Mouse (Mus musculus) gastrocnemius, adult 2 months (tissue): Measurements from ENCODE around the gene St6gal1. TPM values are rescaled to one million over a fixed set of nuclear protein-coding genes. Genes with fewer than 3 reads are reported as not detected.
A peak's percentile ranks its signal among the peaks of the same experiment; 100 is the strongest.

Experiments used
- DNase-seq: peaks from one replicate; pipeline ENCODE4 v3.0.0; 2022
- H3K27ac ChIP-seq: fragments of 200-600 bp; 2 replicates; pipeline ENCODE4 v1.8.1; 2022; ENCODE audit warnings: mild to moderate bottlenecking
- H3K4me3 ChIP-seq: fragments of 200-600 bp; 2 replicates; pipeline ENCODE4 v1.8.1; 2022; ENCODE audit warnings: mild to moderate bottlenecking, moderate library complexity
- CTCF ChIP-seq: fragments of 200-600 bp; IDR thresholded peaks from 2 replicates; pipeline ENCODE4 v1.8.1; 2022; ENCODE audit warnings: antibody characterized with exemption, mild to moderate bottlenecking, moderate library complexity
- intact Hi-C: fragments of 180-260 bp; cut with DNase I; formaldehyde crosslinking; loops from one replicate; pipeline ENCODE4 v1.15.1; 2025
- total RNA-seq, 2 experiments: library from RNA; stranded (reverse); gene quantifications; 2 replicates each; pipeline ENCODE4 v1.2.3; 2021

The St6gal1 gene
- total RNA-seq, 2 experiments from 2014 or later = 2.6 to 3.5 TPM

- intact Hi-C loops = loop anchor here (5.0 kb wide), 1 partner anchor 46 kb away; no protein-coding TSS in a partner anchor
- DNase-seq = peak; percentile 55
- Histone ChIP-seq H3K4me3 (peak overlapping the region; percentile 91), H3K27ac (peak overlapping the region; percentile 87)
- TF ChIP-seq CTCF = peak; percentile 27
Observed at GRCm38 (mm10) chr16:23225821-23226600, 1.5 kb downstream of the St6gal1 start.

DNA sequence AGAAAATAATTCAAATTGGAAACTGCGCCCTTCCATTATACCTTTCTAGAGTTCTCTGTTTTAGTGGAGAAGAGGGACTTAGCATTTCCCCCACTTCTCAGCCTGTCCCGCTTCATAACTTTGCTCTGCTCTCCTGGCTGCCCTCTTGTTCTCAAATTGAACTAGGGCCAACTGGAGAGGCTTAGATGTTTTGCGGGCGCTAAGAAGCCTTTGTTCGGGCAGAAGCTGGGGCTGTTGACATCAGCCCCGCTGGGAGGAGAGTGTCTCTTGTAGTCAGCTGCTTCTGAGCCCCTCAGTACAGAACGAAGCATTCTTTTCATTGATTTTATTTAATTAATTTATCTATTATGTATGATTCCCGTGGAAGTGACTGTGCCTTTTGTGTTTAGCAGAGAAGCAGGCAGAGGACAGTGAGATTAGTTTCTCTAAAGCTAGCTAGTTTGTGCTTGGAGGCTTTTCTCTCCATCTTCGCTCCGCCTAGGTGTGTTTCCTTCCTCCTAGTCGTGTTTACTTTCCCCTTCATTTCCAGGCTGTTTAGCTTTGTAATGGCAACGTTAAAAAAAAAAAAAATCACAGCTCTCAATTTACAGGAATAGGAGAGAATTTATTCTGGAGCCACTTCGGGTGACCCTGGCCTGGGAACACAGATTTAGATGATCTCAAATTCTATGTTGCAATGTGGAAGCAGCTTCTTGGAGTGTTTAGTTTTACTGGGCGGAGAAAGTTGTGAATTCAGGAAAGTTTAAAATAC lies 2.2 kb downstream of the St6gal1 start:
- Histone ChIP-seq H3K27ac (peak overlapping the region; percentile 87), H3K4me3 (peak overlapping the region; percentile 91)
- intact Hi-C loops = loop anchor here (5.0 kb wide), 1 partner anchor 46 kb away; no protein-coding TSS in a partner anchor
- no peak for TF ChIP-seq CTCF
- DNase-seq = peak; percentile 30

GRCm38 (mm10) chr16:23227851-23228250 lies 3.3 kb downstream of the St6gal1 start:
- no peak for DNase-seq
- intact Hi-C loops = loop anchor here (5.0 kb wide), 1 partner anchor 44 kb away; no protein-coding TSS in a partner anchor
- Histone ChIP-seq H3K27ac (peak overlapping the region; percentile 24; the same call in 1 of the 2 replicates), H3K4me3 (peak overlapping the region; percentile 2)
- TF ChIP-seq CTCF = no peak

DNA sequence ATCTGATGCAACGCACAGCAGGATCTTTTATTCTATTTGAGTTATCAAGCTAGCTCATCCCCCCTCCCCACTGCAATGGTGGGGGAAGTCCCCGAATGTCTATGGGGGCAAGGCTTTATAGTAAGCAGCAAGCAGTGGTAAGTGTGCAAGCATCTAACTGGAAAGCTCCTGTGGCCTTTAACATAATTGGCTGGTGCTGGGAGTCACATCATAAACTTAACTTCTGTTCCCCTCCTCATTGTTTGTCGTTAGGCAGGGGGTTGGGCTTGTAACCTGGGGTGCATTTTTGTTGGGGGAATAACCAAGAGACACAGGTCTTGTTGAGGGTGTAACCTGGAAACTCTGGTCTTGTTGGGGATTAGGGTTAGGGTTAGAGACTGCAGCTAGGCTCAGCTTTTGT lies 3.9 kb downstream of the St6gal1 start:
- Histone ChIP-seq H3K4me3 (no peak overlapping the region), H3K27ac (peak overlapping the region; percentile 24; the same call in 1 of the 2 replicates)
- intact Hi-C loops = loop anchor here (5.0 kb wide), 1 partner anchor 44 kb away; no protein-coding TSS in a partner anchor
- no peak for TF ChIP-seq CTCF
- no peak for DNase-seq

GRCm38 (mm10) chr16:23229945-23230344 lies 5.4 kb downstream of the St6gal1 start:
- no peak overlapping the region for H3K4me3 ChIP-seq
- no peak for TF ChIP-seq CTCF
- no peak for DNase-seq
- intact Hi-C loops = loop anchor here (5.0 kb wide), 1 partner anchor 42 kb away; no protein-coding TSS in a partner anchor
- H3K27ac ChIP-seq = no peak overlapping the region

GRCm38 (mm10) chr16:23231168-23231567 lies 6.6 kb downstream of the St6gal1 start:
- Histone ChIP-seq H3K27ac (0 out of 2 replicates have a peak overlapping the region, but pooled peaks have one; percentile 48), H3K4me3 (no peak overlapping the region)
- intact Hi-C loops = no loop called here
- TF ChIP-seq CTCF = no peak
- DNase-seq = no peak

GRCm38 (mm10) chr16:23232691-23233090 lies 8.2 kb downstream of the St6gal1 start:
- peak; percentile 31 for DNase-seq
- no peak for TF ChIP-seq CTCF
- H3K4me3 ChIP-seq = no peak overlapping the region
- intact Hi-C loops = no loop called here
- peak overlapping the region; percentile 63 for H3K27ac ChIP-seq

DNA sequence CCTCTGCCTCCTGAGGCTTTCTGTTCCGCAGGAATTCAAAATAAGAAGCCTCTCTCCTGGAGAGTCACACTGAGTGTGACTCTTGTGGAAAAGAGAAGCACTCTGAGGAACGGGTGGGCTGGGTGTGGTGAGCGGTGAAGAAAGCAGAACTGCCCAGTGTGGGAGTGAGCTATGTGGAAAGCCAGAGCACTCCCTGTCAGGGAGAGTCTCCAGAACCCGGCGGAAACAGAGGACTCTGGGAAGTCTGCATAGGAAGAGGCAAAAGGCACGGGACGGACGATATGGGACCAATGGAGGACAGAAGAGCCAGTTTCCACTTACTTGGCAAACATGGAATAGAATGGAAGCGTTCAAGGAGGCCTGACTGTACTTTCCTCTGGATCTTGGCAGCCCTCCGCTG lies 9.0 kb downstream of the St6gal1 start:
- intact Hi-C loops = no loop called here
- H3K27ac ChIP-seq = peak overlapping the region; percentile 72
- H3K4me3 ChIP-seq = peak overlapping the region; percentile 35
- TF ChIP-seq CTCF = no peak
- DNase-seq = peak; percentile 58

DNA sequence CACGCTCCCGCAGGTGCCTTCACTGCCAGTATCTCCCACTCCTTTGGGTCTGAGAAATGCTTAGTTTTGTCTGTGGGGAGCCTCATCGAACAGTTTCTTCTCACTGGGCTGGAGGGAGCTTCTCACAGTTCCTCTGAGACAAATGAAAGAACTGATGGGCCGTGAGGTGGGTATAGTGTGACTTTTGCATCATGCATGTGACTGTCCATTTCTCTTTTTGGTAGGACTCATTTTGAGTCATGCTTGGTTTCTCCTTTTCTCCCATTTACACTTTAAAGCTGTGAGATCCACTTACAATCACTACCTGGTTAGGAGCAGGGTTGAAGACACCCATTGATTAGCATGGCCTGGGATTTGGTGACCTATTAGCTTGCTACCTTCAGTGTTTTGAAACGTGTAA lies 10.0 kb downstream of the St6gal1 start:
- intact Hi-C loops = no loop called here
- no peak overlapping the region; the same call in 1 of the 2 replicates for H3K27ac ChIP-seq
- no peak for TF ChIP-seq CTCF
- DNase-seq = no peak
- no peak overlapping the region for H3K4me3 ChIP-seq

DNA sequence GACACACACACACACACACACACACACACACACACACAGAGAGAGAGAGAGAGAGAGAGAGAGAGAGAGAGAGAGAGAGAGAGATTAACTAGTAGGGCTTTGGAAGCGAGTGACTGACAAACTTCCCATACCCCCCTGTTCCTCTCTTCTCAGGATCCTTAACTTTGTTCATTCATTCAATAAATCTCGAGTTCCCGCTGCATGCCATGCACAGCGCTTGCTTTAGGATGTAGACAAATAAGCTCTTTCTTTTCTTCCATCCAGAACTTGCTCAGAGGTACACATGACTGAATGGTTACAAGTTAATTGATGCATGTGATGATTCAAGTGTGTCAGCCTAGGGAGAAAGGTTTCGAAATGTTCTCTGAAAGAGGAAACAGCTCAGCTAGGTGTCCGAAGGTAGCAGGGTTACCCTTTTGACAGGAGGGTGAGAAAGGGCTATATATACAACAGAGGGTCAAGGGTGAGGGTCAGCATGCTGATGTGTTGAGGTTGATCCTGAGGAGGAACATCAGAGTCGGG lies 10.7 kb downstream of the St6gal1 start:
- no peak overlapping the region for H3K27ac ChIP-seq
- DNase-seq = no peak
- intact Hi-C loops = no loop called here
- no peak overlapping the region for H3K4me3 ChIP-seq
- no peak for TF ChIP-seq CTCF

DNA sequence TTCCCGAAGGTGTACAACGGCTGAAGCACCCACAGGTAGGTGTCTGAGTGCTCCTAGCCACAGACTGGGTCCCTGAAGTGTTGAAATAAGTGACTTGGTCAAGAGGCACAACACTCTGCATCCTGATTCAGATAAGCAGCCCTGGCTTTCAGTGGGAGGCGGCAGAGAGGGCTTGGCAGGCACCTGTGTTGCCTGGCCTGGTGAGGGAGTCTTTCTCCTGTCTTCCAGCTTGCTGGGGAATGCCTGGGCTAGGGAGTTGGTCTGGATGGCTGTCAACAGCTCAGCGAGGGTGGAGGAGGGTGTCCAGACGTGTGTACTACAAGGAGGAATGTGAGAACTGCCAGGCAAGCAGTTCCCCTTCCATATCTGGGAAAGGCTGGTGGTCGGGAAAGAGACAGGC lies 15.0 kb downstream of the St6gal1 start:
- DNase-seq = peak; percentile 58
- TF ChIP-seq CTCF = peak; percentile 17
- intact Hi-C loops = no loop called here
- H3K4me3 ChIP-seq = no peak overlapping the region
- H3K27ac ChIP-seq = peak overlapping the region; percentile 74

DNA sequence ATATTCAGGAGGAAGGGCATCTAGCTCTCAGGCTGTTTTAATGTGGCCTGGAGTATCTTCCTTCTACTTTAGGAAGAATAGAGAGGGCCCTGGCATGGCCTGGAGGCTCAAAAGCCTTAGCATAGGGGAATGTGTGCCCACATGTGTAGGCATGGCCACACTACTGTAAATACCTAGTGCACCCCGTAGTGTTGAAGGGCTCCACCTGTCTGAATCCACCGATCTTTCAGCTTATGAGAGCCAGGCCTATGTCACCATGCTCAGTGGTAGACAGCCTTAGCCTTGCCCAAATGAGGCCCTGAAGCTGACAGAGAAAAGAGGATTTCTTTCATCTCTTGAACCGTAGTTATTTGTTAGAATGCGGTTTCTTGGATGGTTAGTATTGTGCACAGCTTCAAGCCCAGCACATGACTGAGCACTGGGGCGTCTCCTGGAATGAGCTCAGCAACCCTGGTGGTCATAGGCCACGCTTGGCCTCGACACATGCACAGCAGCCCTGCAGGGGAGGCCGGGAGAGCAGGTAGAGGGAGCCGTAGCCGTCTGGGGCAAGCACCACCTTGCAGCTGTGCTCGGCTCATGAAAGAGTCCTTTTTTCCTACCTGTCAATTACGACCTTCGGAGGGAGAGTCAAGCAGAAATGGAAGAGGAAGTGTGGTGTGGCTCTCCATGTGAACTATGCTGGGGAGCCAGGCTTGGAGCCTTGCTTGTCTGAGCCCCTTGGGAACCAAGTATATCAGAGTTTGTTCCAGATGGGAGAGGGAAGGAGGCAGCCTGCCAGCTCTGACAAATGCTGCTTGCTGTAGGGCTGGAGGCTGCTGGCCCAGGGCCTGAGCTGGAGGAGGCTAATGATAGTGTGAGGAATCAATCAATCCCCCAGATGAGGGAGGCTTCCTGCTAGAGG lies 15.8 kb downstream of the St6gal1 start:
- no peak for TF ChIP-seq CTCF
- intact Hi-C loops = no loop called here
- DNase-seq = peak; percentile 90
- H3K4me3 ChIP-seq = peak overlapping the region; percentile 42
- H3K27ac ChIP-seq = peak overlapping the region; percentile 74
